Mouse (Mus musculus) neural tube, embryonic 12.5 days (tissue): ENCODE data around the gene Hspb8. TPM values are rescaled to one million over a fixed set of nuclear protein-coding genes. Genes with fewer than 3 reads are reported as not detected.

Experiments used
- ATAC-seq: fragments of 200-750 bp; cut with Nextera tagmentation; 2 replicates; pipeline ENCODE4 v1.8.0; 2017; ENCODE audit warnings: low read depth, mild to moderate bottlenecking, moderate TSS enrichment, moderate library complexity; ENCODE audit not compliant: low FRiP score
- H3K27ac ChIP-seq: fragments of 300-500 bp; sonication (generic); 2 replicates; pipeline ENCODE4 v1.5.1; 2016
- H3K27me3 ChIP-seq: fragments of 300-500 bp; sonication (generic); replicated peaks from 2 replicates; pipeline ENCODE4 v1.6.1; 2016; ENCODE audit warnings: mild to moderate bottlenecking
- H3K36me3 ChIP-seq: fragments of 300-500 bp; sonication (generic); 2 replicates; pipeline ENCODE4 v1.6.1; 2016; ENCODE audit warnings: mild to moderate bottlenecking
- H3K4me1 ChIP-seq: fragments of 300-500 bp; sonication (generic); 2 replicates; pipeline ENCODE4 v1.6.1; 2016
- H3K4me2 ChIP-seq: fragments of 300-500 bp; sonication (generic); replicated peaks from 2 replicates; pipeline ENCODE4 v1.6.1; 2016; ENCODE audit warnings: mild to moderate bottlenecking
- H3K4me3 ChIP-seq: fragments of 300-500 bp; sonication (generic); 2 replicates; pipeline ENCODE4 v1.5.1; 2016
- H3K9ac ChIP-seq: fragments of 300-500 bp; sonication (generic); 2 replicates; pipeline ENCODE4 v1.6.1; 2016; ENCODE audit warnings: mild to moderate bottlenecking
- H3K9me3 ChIP-seq: fragments of 300-500 bp; sonication (generic); 2 replicates; pipeline ENCODE4 v1.6.1; 2016; ENCODE audit warnings: mild to moderate bottlenecking
- WGBS: fragments of 180-500 bp; shearing (Covaris S2); methylation state at CpG from one replicate; pipeline ENCODE4 v1.1.7; 2016; 5-methylcytosine and 5-hydroxymethylcytosine counted together
- polyA plus RNA-seq: library from polyadenylated mRNA; unstranded; fragments of >200 nt; fragmentation: Nextera tagmentation; extraction: Ambion mirVana; gene quantifications from 2 replicates; pipeline ENCODE4 v1.2.1, GENCODE M21; 2016

Hspb8 gene
- polyA plus RNA-seq, 1 experiment from 2014 or later, result 5.4 TPM

- Histone ChIP-seq H3K27ac (no peak overlapping the region), H3K9ac (no peak overlapping the region), H3K36me3 (no peaks in the 10 kb centered on the region), H3K9me3 (no peaks in the 10 kb centered on the region), H3K4me1 (no peaks in the 10 kb centered on the region), H3K4me3 (no peak overlapping the region), H3K4me2 (no peak overlapping the region), H3K27me3 (no peaks in the 10 kb centered on the region)
- no peak for ATAC-seq
- 85% methylated on average over 7 of the region's 7 CpGs for WGBS
These were observed 42.3 kb downstream of the Hspb8 start for GRCm38 (mm10) chr5:116380384-116380783.

- Histone ChIP-seq H3K9me3 (no peaks in the 10 kb centered on the region), H3K9ac (no peak overlapping the region), H3K27ac (no peak overlapping the region), H3K4me1 (no peaks in the 10 kb centered on the region), H3K36me3 (no peaks in the 10 kb centered on the region), H3K4me3 (no peak overlapping the region), H3K4me2 (no peak overlapping the region), H3K27me3 (no peaks in the 10 kb centered on the region)
- WGBS, result 86% methylated on average over 5 of the region's 5 CpGs
- no peak for ATAC-seq
These were observed 43.8 kb downstream of the Hspb8 start for GRCm38 (mm10) chr5:116378872-116379271.

GRCm38 (mm10) chr5:116367923-116368322 is 54.7 kb downstream of the Hspb8 start:
- no peak overlapping the region; the same call in 1 of the 2 replicates for H3K27ac ChIP-seq
- H3K9ac ChIP-seq, result no peak overlapping the region
- H3K27me3 ChIP-seq, result no peaks in the 10 kb centered on the region
- no peak overlapping the region for H3K4me3 ChIP-seq
- no peak overlapping the region for H3K4me2 ChIP-seq
- no peaks in the 10 kb centered on the region for H3K36me3 ChIP-seq
- peak; percentile 33; the same call in 1 of the 2 replicates for ATAC-seq
- no peaks in the 10 kb centered on the region for H3K9me3 ChIP-seq
- 53% methylated on average over 9 of the region's 9 CpGs for WGBS
- peaks cover 13% of the 10 kb centered on the region for H3K4me1 ChIP-seq

DNA sequence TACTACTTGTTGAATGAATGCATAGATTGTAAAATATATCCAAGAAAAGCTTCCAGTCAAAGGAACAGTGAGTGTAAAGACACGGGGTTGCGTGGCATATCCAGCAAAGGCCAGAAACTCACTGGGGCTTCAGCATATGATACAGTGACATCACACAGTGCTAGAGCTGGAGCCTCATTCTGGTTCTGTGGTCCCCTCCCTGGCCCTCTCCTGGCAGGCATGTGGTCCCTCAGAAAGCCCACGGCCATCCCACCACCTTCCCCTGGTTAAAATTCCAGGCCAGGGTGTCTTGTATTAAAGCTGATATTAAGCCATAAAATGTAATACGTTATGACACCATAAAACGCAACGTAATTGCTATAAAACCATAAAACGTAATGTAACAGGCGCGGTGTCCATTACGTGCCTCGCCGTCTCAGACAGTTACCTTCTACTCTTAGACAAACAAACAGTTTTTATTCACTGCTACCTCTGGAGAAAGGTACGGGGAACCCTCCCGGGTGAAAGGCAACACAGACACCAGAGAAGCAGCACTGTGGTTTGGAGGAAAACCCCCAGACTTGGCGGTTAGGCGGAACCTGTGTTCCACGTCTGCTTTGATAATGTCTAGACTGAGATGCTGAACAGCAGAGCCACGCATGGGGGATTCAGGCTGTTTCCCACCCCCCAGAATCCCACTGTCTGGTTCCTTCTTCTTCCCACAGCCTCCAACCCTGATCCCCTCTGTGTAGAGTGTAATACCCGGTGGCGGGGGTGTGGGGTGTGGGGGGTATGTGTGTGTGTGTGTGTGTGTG is 55.6 kb downstream of the Hspb8 start:
- H3K9ac ChIP-seq, result no peak overlapping the region
- peak overlapping the region; percentile 59 for H3K27ac ChIP-seq
- H3K4me2 ChIP-seq, result 0 out of 2 replicates have a peak overlapping the region, but pooled peaks have one; percentile 9
- H3K36me3 ChIP-seq, result no peaks in the 10 kb centered on the region
- no peak overlapping the region for H3K4me3 ChIP-seq
- H3K9me3 ChIP-seq, result no peaks in the 10 kb centered on the region
- H3K4me1 ChIP-seq, result peaks cover 13% of the 10 kb centered on the region
- no peaks in the 10 kb centered on the region for H3K27me3 ChIP-seq
- peak; percentile 37; the same call in 1 of the 2 replicates for ATAC-seq
- 47% methylated on average over 20 of the region's 20 CpGs for WGBS

DNA sequence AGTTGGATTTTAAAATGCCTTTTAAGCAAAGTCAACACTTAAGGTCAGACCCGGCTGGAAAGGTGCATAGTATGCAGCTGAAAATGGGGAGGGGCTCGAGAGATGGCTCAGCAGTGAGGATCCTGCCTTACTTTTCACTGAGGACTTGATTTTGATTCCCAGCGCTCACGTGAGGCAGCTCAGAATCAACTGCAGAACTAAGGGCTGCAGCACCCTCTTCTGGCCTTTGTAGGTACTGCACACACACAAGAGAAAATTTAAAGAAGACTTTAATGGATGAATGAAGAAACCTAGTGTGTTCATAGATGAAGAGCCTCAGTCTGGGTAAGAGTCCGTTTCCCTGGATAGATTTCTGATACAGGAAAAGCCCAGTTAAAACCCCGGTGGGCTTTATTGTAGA is 61.3 kb downstream of the Hspb8 start:
- Histone ChIP-seq H3K27ac (no peak overlapping the region), H3K4me3 (no peak overlapping the region), H3K27me3 (no peaks in the 10 kb centered on the region), H3K9me3 (peaks cover 9% of the 10 kb centered on the region; the same call in 1 of the 2 replicates), H3K9ac (no peak overlapping the region), H3K4me1 (no peaks in the 10 kb centered on the region), H3K36me3 (no peaks in the 10 kb centered on the region), H3K4me2 (no peak overlapping the region)
- 76% methylated on average over 6 of the region's 6 CpGs for WGBS
- ATAC-seq, result no peak

DNA sequence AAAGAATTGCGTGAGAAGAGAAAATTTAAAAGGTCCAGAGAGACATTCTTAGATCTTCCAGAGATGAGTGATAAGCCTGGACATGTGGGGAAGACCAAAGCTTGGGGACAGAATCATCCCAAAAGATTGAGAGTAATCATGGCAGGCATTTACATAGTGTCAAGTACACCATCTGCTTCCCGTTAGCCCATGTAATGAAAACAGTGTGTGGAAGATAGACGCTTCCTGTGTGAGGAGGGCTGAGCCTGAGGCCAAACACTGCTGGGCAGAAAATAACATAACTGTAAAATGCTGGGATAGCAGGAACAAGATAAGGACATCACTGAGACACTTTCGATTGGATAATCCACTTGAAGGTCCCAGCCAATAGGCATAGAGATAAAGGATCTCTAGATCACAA is 61.9 kb downstream of the Hspb8 start:
- no peak overlapping the region for H3K4me2 ChIP-seq
- H3K36me3 ChIP-seq, result no peaks in the 10 kb centered on the region
- 68% methylated on average over 4 of the region's 4 CpGs for WGBS
- no peaks in the 10 kb centered on the region for H3K27me3 ChIP-seq
- no peaks in the 10 kb centered on the region for H3K4me1 ChIP-seq
- no peak overlapping the region for H3K27ac ChIP-seq
- no peak for ATAC-seq
- H3K9ac ChIP-seq, result no peak overlapping the region
- peaks cover 9% of the 10 kb centered on the region; the same call in 1 of the 2 replicates for H3K9me3 ChIP-seq
- H3K4me3 ChIP-seq, result no peak overlapping the region

Other genes starting within 250 kb of the Hspb8 start
- 0.89 TPM in 2 replicates for gene Ccdc60, start 133.9 kb downstream of the Hspb8 start, polyA plus RNA-seq
- gene Srrm4, start 169.0 kb upstream of the Hspb8 start, polyA plus RNA-seq, result 23.7 and 25.0 TPM in 2 replicates